Mouse (Mus musculus): ENCODE data around the gene Mycl. TPM values are rescaled to one million over a fixed set of nuclear protein-coding genes. Genes with fewer than 3 reads are reported as not detected.

The Mycl gene
- polyA plus RNA-seq, 1 experiment from 2014 or later: 130 TPM

DNA sequence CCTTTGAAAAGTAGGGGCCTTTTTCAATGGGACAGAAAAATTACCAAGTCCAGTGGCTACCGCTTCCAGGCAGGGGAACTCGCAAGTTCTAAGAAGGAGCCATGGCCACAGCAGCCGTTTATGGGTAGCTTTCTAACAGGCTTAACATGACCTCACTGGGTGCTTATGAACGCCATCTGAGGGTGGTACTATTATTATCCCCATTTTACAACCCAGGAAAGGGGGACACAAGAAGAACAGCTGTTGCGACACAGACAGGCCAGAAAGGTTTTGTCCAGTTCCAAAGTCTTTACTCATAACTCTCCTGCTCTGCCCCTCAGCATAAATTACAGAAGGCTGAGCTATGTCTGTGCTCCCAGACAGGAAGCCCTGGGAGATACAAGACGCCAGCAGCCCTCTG, 33.9 kb upstream of the Mycl start:
- peak overlapping the region; percentile 71 for H3K4me3 ChIP-seq
- no peak overlapping the region for H3K27ac ChIP-seq (replicated peaks)
- H3K4me2 ChIP-seq (replicated peaks): peak overlapping the region; percentile 98
- H3K4me1 ChIP-seq: peaks cover 33% of the 10 kb centered on the region
- no peak overlapping the region; the same call in 1 of the 2 replicates for H3K9ac ChIP-seq (replicated peaks)
- ATAC-seq (ENCODE audit: low FRiP score, low read depth): no peak
- peaks cover 10% of the 10 kb centered on the region for H3K27me3 ChIP-seq
- peaks cover 16% of the 10 kb centered on the region; the same call in 1 of the 2 replicates for H3K36me3 ChIP-seq
- H3K9me3 ChIP-seq: no peaks in the 10 kb centered on the region
- 11% methylated on average over 6 of the region's 6 CpGs for WGBS

DNA sequence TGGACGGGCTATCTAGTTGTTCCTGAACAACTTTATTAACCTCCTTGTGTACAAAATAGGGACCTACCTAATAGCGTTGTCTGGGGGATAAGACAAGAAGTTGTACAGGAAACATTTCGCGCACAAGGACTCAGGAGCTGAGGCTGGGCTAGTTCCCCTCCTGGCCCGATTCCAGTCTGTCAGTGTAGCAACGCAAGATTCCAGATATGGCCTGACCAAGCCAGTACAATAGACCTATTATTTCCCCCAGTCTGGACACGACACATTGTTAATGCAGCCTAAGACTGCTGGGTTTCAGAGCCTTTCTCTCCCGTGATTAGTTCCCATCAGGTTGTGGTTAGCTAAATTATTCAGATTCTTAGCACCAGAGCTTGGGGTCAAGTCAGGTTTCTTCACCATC, 32.7 kb upstream of the Mycl start:
- peaks cover 33% of the 10 kb centered on the region for H3K4me1 ChIP-seq
- ATAC-seq (ENCODE audit: low FRiP score, low read depth): peak; percentile 39; the same call in 1 of the 2 replicates
- 0 out of 2 replicates have a peak overlapping the region, but pooled peaks have one; percentile 20 for H3K9ac ChIP-seq (replicated peaks)
- H3K27ac ChIP-seq (replicated peaks): peak overlapping the region; percentile 7; the same call in 1 of the 2 replicates
- 28% methylated on average over 8 of the region's 8 CpGs for WGBS
- H3K4me3 ChIP-seq: no peak overlapping the region
- 0 out of 2 replicates have a peak, but pooled peaks cover 5% of the 10 kb centered on the region for H3K36me3 ChIP-seq
- H3K9me3 ChIP-seq: no peaks in the 10 kb centered on the region
- peaks cover 10% of the 10 kb centered on the region for H3K27me3 ChIP-seq
- H3K4me2 ChIP-seq (replicated peaks): no peak overlapping the region

- no peak overlapping the region for H3K4me2 ChIP-seq (replicated peaks)
- WGBS: 84% methylated on average over 4 of the region's 4 CpGs
- no peak overlapping the region for H3K9ac ChIP-seq (replicated peaks)
- H3K36me3 ChIP-seq: no peaks in the 10 kb centered on the region
- no peak overlapping the region for H3K4me3 ChIP-seq
- H3K4me1 ChIP-seq: no peaks in the 10 kb centered on the region
- no peak for ATAC-seq (ENCODE audit: low FRiP score, low read depth)
- no peaks in the 10 kb centered on the region for H3K9me3 ChIP-seq
- no peaks in the 10 kb centered on the region for H3K27me3 ChIP-seq
- no peak overlapping the region for H3K27ac ChIP-seq (replicated peaks)
Observed at GRCm38 (mm10) chr4:122968106-122968505, 27.3 kb upstream of the Mycl start.

DNA sequence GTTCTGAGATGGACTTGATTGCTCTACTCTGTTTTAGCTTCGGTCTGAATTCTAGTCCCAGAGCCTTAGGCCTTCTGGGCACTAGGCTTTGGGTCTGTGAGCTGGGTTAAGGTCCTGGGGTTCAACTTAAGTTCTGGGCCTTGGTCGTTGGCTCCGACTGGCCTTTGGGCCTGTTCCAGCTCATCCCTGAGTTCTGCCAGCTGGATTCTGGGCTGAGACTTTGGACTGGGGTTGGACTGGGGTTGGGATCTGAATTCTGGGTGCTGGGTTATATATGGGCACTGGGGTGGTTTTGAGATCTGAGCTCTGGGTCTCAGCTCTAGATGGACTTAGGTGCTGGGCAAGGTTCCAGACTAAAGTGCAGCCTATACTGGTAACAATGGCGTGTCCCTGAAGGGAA, 24.3 kb upstream of the Mycl start:
- no peak overlapping the region for H3K4me3 ChIP-seq
- H3K4me1 ChIP-seq: no peaks in the 10 kb centered on the region
- no peak overlapping the region for H3K9ac ChIP-seq (replicated peaks)
- WGBS: 84% methylated on average over 4 of the region's 4 CpGs
- no peak overlapping the region for H3K4me2 ChIP-seq (replicated peaks)
- no peak overlapping the region for H3K27ac ChIP-seq (replicated peaks)
- no peaks in the 10 kb centered on the region for H3K36me3 ChIP-seq
- ATAC-seq (ENCODE audit: low FRiP score, low read depth): no peak
- H3K9me3 ChIP-seq: no peaks in the 10 kb centered on the region
- H3K27me3 ChIP-seq: no peaks in the 10 kb centered on the region

DNA sequence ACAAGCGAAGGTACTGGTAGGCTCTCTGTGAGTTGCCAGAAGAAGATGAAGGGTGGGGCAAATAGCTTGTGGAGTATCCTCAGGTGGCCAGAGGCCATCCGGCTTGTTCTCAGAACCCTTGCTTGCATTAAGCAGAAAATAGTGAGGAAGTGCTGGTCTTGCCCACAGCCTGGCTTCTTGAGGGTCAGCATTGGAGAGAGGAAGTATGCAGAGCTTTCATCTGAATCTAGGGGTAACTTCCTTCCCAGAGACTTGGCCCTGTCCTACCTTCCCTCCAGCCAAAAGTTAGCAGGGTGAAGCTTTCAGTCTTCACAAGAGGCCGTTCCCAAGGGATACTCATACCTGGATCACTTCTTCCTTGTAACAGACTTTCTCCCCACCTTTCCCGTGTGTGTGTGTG, 23.8 kb upstream of the Mycl start:
- Histone ChIP-seq H3K9me3 (no peaks in the 10 kb centered on the region), H3K27me3 (no peaks in the 10 kb centered on the region), H3K9ac (replicated peaks) (no peak overlapping the region), H3K27ac (replicated peaks) (no peak overlapping the region), H3K4me1 (no peaks in the 10 kb centered on the region), H3K36me3 (no peaks in the 10 kb centered on the region), H3K4me3 (no peak overlapping the region), H3K4me2 (replicated peaks) (no peak overlapping the region)
- 91% methylated on average over 4 of the region's 4 CpGs for WGBS
- no peak for ATAC-seq (ENCODE audit: low FRiP score, low read depth)

DNA sequence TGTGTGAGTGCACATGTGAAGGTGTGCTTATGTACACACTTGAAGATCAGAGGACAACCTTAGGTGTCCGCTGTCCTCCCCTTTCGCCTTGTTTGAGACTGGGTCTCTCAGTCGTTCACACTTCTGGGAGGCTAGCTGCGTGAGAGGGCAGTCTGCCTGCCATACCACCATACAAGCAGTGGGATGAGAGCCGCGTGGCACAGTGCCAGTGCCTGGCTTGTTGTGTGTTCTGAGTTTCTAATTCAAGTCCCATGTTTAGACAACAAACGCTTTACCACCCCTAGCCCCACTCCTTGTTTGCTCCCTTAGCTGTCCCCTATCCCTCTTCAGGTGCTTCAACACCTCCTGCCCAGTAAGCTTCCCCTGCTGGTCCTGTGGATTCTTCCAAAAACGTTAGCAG, 23.4 kb upstream of the Mycl start:
- Histone ChIP-seq H3K4me1 (no peaks in the 10 kb centered on the region), H3K9ac (replicated peaks) (no peak overlapping the region), H3K27ac (replicated peaks) (no peak overlapping the region), H3K36me3 (no peaks in the 10 kb centered on the region), H3K4me2 (replicated peaks) (no peak overlapping the region), H3K27me3 (no peaks in the 10 kb centered on the region), H3K4me3 (no peak overlapping the region), H3K9me3 (no peaks in the 10 kb centered on the region)
- ATAC-seq (ENCODE audit: low FRiP score, low read depth): no peak
- 77% methylated on average over 8 of the region's 8 CpGs for WGBS

DNA sequence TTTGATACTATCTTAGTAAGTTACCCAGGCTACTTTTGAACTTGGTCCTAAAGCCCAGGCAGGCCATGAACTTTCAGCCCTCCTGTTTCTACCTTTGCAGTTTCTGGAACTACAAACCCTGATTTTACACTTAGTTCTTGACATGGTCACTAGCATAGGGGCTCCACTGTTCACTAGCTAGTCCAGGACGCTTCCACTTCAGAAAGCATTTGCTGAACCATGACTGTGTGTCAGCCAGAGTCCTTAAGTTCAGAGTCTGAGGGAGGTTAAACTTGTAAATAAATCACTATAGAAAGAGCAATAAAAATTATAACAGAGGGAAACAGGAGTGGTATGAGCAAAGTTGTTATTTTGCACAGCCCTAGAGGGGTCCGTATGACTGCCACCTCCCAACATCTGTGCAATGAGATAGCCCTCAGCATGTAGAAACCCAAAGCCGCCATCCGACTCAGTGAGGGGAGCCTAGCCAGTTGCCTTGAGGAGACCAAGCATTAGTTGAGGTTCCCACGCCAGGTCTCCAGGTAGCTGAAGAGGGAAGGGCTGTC, 20.4 kb upstream of the Mycl start:
- Histone ChIP-seq H3K9ac (replicated peaks) (no peak overlapping the region), H3K4me1 (no peaks in the 10 kb centered on the region), H3K27ac (replicated peaks) (no peak overlapping the region), H3K36me3 (no peaks in the 10 kb centered on the region), H3K4me2 (replicated peaks) (no peak overlapping the region), H3K4me3 (no peak overlapping the region), H3K9me3 (no peaks in the 10 kb centered on the region), H3K27me3 (no peaks in the 10 kb centered on the region; the same call in 1 of the 2 replicates)
- ATAC-seq (ENCODE audit: low FRiP score, low read depth): no peak
- WGBS: 92% methylated on average over 5 of the region's 5 CpGs

DNA sequence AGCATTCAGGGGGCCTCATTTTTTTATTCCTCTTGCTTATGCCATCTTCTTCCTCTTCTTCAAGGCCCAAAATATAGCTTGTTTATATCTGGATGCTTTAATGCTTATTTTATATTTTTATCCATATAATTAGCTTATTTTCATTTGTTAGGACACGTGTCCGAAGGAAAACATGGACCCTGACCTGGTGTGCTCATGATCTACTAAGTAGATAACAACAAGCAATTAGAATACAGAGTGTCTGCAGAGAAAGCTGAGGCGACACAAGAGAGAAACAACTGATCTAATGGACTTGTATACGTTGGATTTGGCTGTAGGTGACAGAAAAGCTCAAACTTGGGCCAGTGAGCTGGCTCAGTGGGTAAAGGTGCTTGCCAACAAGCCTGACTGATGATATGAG, 18.6 kb upstream of the Mycl start:
- Histone ChIP-seq H3K9me3 (no peaks in the 10 kb centered on the region), H3K27ac (replicated peaks) (no peak overlapping the region), H3K27me3 (peaks cover 10% of the 10 kb centered on the region), H3K4me2 (replicated peaks) (no peak overlapping the region), H3K4me3 (no peak overlapping the region), H3K9ac (replicated peaks) (no peak overlapping the region), H3K4me1 (no peaks in the 10 kb centered on the region), H3K36me3 (no peaks in the 10 kb centered on the region)
- ATAC-seq (ENCODE audit: low FRiP score, low read depth): no peak
- WGBS: 85% methylated on average over 4 of the region's 4 CpGs

GRCm38 (mm10) chr4:122978850-122979249, 16.6 kb upstream of the Mycl start:
- WGBS: 90% methylated on average over 2 of the region's 2 CpGs
- Histone ChIP-seq H3K4me2 (replicated peaks) (no peak overlapping the region), H3K9ac (replicated peaks) (no peak overlapping the region), H3K36me3 (no peaks in the 10 kb centered on the region), H3K9me3 (no peaks in the 10 kb centered on the region), H3K27ac (replicated peaks) (no peak overlapping the region), H3K27me3 (peaks cover 24% of the 10 kb centered on the region), H3K4me3 (no peak overlapping the region), H3K4me1 (peaks cover 10% of the 10 kb centered on the region)
- ATAC-seq (ENCODE audit: low FRiP score, low read depth): no peak

- no peak overlapping the region for H3K9ac ChIP-seq (replicated peaks)
- peaks cover 30% of the 10 kb centered on the region for H3K27me3 ChIP-seq
- H3K9me3 ChIP-seq: no peaks in the 10 kb centered on the region
- H3K27ac ChIP-seq (replicated peaks): no peak overlapping the region
- H3K4me1 ChIP-seq: peaks cover 10% of the 10 kb centered on the region
- no peak overlapping the region for H3K4me3 ChIP-seq
- no peaks in the 10 kb centered on the region for H3K36me3 ChIP-seq
- H3K4me2 ChIP-seq (replicated peaks): no peak overlapping the region
- ATAC-seq (ENCODE audit: low FRiP score, low read depth): no peak
- WGBS: 78% methylated on average over 3 of the region's 3 CpGs
Observed at GRCm38 (mm10) chr4:122979826-122980225, 15.6 kb upstream of the Mycl start.

DNA sequence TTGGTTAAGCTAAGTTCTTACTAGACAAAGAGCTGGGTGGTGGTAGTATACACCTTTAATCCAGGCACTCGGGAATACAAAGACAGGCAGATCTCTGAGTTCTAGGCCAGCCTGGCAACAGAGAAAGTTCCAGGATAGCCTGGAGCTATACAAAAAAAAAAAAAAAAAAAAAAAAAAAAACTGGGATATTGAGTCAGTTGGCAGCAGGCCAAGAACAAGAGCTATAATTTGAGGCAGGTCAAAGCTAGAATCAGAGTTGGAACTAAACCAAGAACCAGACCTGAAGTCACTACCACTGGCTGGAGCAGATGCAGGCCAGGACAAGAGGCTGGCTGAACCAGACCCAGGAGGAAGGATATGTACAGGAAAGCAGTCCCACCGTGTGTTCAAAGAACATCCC, 14.8 kb upstream of the Mycl start:
- 86% methylated on average over 2 of the region's 2 CpGs for WGBS
- no peaks in the 10 kb centered on the region for H3K9me3 ChIP-seq
- no peak overlapping the region for H3K27ac ChIP-seq (replicated peaks)
- H3K27me3 ChIP-seq: peaks cover 30% of the 10 kb centered on the region
- no peak overlapping the region for H3K4me2 ChIP-seq (replicated peaks)
- no peaks in the 10 kb centered on the region for H3K36me3 ChIP-seq
- ATAC-seq (ENCODE audit: low FRiP score, low read depth): no peak
- H3K9ac ChIP-seq (replicated peaks): no peak overlapping the region
- no peak overlapping the region for H3K4me3 ChIP-seq
- H3K4me1 ChIP-seq: peaks cover 10% of the 10 kb centered on the region

DNA sequence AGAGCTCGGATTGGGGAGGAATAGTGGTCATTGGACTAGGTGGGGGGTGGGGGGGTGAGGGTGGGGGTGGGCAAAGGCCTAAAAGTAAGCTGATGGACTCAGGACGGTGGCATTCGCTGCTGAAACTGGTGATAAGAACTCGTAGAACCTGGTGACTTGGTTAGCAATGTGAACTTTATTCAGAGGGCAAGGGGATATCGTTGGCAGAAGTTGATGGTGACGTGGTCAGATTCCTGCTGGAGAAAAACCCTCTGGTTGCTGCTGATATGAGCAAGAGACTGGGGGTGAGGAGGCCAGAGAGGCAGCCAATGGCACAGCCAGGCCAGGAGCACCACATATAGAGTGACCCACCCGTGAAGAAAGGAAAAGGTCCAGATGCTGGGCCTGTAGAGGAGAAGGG, 14.2 kb upstream of the Mycl start:
- Histone ChIP-seq H3K27ac (replicated peaks) (no peak overlapping the region), H3K4me3 (no peak overlapping the region), H3K36me3 (no peaks in the 10 kb centered on the region), H3K9ac (replicated peaks) (no peak overlapping the region), H3K4me1 (peaks cover 10% of the 10 kb centered on the region), H3K9me3 (no peaks in the 10 kb centered on the region), H3K4me2 (replicated peaks) (no peak overlapping the region), H3K27me3 (peaks cover 30% of the 10 kb centered on the region)
- no peak for ATAC-seq (ENCODE audit: low FRiP score, low read depth)
- 94% methylated on average over 7 of the region's 7 CpGs for WGBS

GRCm38 (mm10) chr4:122981930-122982329, 13.5 kb upstream of the Mycl start:
- ATAC-seq (ENCODE audit: low FRiP score, low read depth): no peak
- WGBS: 50% methylated on average over 3 of the region's 3 CpGs
- Histone ChIP-seq H3K36me3 (no peaks in the 10 kb centered on the region), H3K27ac (replicated peaks) (no peak overlapping the region), H3K9me3 (no peaks in the 10 kb centered on the region), H3K9ac (replicated peaks) (no peak overlapping the region), H3K4me3 (no peak overlapping the region), H3K4me1 (peaks cover 10% of the 10 kb centered on the region), H3K27me3 (peaks cover 30% of the 10 kb centered on the region), H3K4me2 (replicated peaks) (no peak overlapping the region)
